Mouse (Mus musculus): ENCODE results near the gene Micu1. TPM values are rescaled to one million over a fixed set of nuclear protein-coding genes. Genes with fewer than 3 reads are reported as not detected.

Micu1 gene
- polyA plus RNA-seq, 1 experiment from 2014 or later, result 40.1 TPM

- Histone ChIP-seq H3K4me3 (ENCODE audit: low read length) (no peak overlapping the region), H3K9ac (ENCODE audit: low read length) (no peak overlapping the region), H3K27ac (ENCODE audit: low read length) (no peak overlapping the region), H3K27me3 (ENCODE audit: control insufficient read depth, insufficient read depth, low read length) (no peaks in the 10 kb centered on the region), H3K4me1 (ENCODE audit: control insufficient read depth, insufficient read depth, low read length) (peaks cover 10% of the 10 kb centered on the region), H3K4me2 (ENCODE audit: low read depth, low read length) (no peak overlapping the region), H3K36me3 (ENCODE audit: control insufficient read depth, insufficient read depth) (no peaks in the 10 kb centered on the region), H3K9me3 (replicated peaks; ENCODE audit: control insufficient read depth, low read length) (no peaks in the 10 kb centered on the region)
- ATAC-seq (replicated peaks; ENCODE audit: extremely low read depth, insufficient read depth, low FRiP score), result no peak
- WGBS, result 89% methylated on average over 10 of the region's 10 CpGs
Measured at GRCm38 (mm10) chr10:59884327-59885173, 182.3 kb downstream of the Micu1 start.

GRCm38 (mm10) chr10:59885174-59886080 lies 183.2 kb downstream of the Micu1 start:
- H3K27ac ChIP-seq (ENCODE audit: low read length), result no peak overlapping the region
- H3K4me1 ChIP-seq (ENCODE audit: control insufficient read depth, insufficient read depth, low read length), result peaks cover 8% of the 10 kb centered on the region
- no peaks in the 10 kb centered on the region for H3K9me3 ChIP-seq (replicated peaks; ENCODE audit: control insufficient read depth, low read length)
- no peak for ATAC-seq (replicated peaks; ENCODE audit: extremely low read depth, insufficient read depth, low FRiP score)
- H3K36me3 ChIP-seq (ENCODE audit: control insufficient read depth, insufficient read depth), result no peaks in the 10 kb centered on the region
- H3K4me3 ChIP-seq (ENCODE audit: low read length), result no peak overlapping the region
- WGBS, result 82% methylated on average over 14 of the region's 14 CpGs
- no peak overlapping the region for H3K4me2 ChIP-seq (ENCODE audit: low read depth, low read length)
- H3K9ac ChIP-seq (ENCODE audit: low read length), result no peak overlapping the region
- H3K27me3 ChIP-seq (ENCODE audit: control insufficient read depth, insufficient read depth, low read length), result no peaks in the 10 kb centered on the region

- no peak overlapping the region for H3K9ac ChIP-seq (ENCODE audit: low read length)
- no peak for ATAC-seq (replicated peaks; ENCODE audit: extremely low read depth, insufficient read depth, low FRiP score)
- H3K4me2 ChIP-seq (ENCODE audit: low read depth, low read length), result no peak overlapping the region
- H3K36me3 ChIP-seq (ENCODE audit: control insufficient read depth, insufficient read depth), result no peaks in the 10 kb centered on the region; the same call in 1 of the 2 replicates
- WGBS, result 100% methylated on average over 1 of the region's 1 CpGs
- peaks cover 1% of the 10 kb centered on the region for H3K4me1 ChIP-seq (ENCODE audit: control insufficient read depth, insufficient read depth, low read length)
- no peaks in the 10 kb centered on the region for H3K9me3 ChIP-seq (replicated peaks; ENCODE audit: control insufficient read depth, low read length)
- H3K4me3 ChIP-seq (ENCODE audit: low read length), result no peak overlapping the region
- no peaks in the 10 kb centered on the region for H3K27me3 ChIP-seq (ENCODE audit: control insufficient read depth, insufficient read depth, low read length)
- no peak overlapping the region for H3K27ac ChIP-seq (ENCODE audit: low read length)
Measured at GRCm38 (mm10) chr10:59886081-59886466, 183.8 kb downstream of the Micu1 start.

GRCm38 (mm10) chr10:59887432-59887831 lies 185.2 kb downstream of the Micu1 start:
- H3K9me3 ChIP-seq (replicated peaks; ENCODE audit: control insufficient read depth, low read length), result no peaks in the 10 kb centered on the region
- H3K27me3 ChIP-seq (ENCODE audit: control insufficient read depth, insufficient read depth, low read length), result no peaks in the 10 kb centered on the region
- no peak overlapping the region for H3K4me3 ChIP-seq (ENCODE audit: low read length)
- no peak overlapping the region for H3K4me2 ChIP-seq (ENCODE audit: low read depth, low read length)
- 87% methylated on average over 5 of the region's 5 CpGs for WGBS
- H3K4me1 ChIP-seq (ENCODE audit: control insufficient read depth, insufficient read depth, low read length), result no peaks in the 10 kb centered on the region; the same call in 1 of the 2 replicates
- no peak for ATAC-seq (replicated peaks; ENCODE audit: extremely low read depth, insufficient read depth, low FRiP score)
- H3K27ac ChIP-seq (ENCODE audit: low read length), result no peak overlapping the region
- peaks cover 2% of the 10 kb centered on the region; the same call in 1 of the 2 replicates for H3K36me3 ChIP-seq (ENCODE audit: control insufficient read depth, insufficient read depth)
- no peak overlapping the region for H3K9ac ChIP-seq (ENCODE audit: low read length)

- 85% methylated on average over 7 of the region's 7 CpGs for WGBS
- Histone ChIP-seq H3K9ac (ENCODE audit: low read length) (no peak overlapping the region), H3K4me3 (ENCODE audit: low read length) (no peak overlapping the region), H3K4me2 (ENCODE audit: low read depth, low read length) (no peak overlapping the region), H3K9me3 (replicated peaks; ENCODE audit: control insufficient read depth, low read length) (no peaks in the 10 kb centered on the region), H3K27ac (ENCODE audit: low read length) (no peak overlapping the region), H3K27me3 (ENCODE audit: control insufficient read depth, insufficient read depth, low read length) (no peaks in the 10 kb centered on the region), H3K4me1 (ENCODE audit: control insufficient read depth, insufficient read depth, low read length) (no peaks in the 10 kb centered on the region; the same call in 1 of the 2 replicates), H3K36me3 (ENCODE audit: control insufficient read depth, insufficient read depth) (peaks cover 10% of the 10 kb centered on the region)
- no peak for ATAC-seq (replicated peaks; ENCODE audit: extremely low read depth, insufficient read depth, low FRiP score)
Measured at GRCm38 (mm10) chr10:59889339-59889738, 187.1 kb downstream of the Micu1 start.

GRCm38 (mm10) chr10:59889953-59890751 lies 187.9 kb downstream of the Micu1 start:
- ATAC-seq (replicated peaks; ENCODE audit: extremely low read depth, insufficient read depth, low FRiP score), result no peak
- WGBS, result 78% methylated on average over 14 of the region's 15 CpGs
- Histone ChIP-seq H3K4me3 (ENCODE audit: low read length) (no peak overlapping the region), H3K36me3 (ENCODE audit: control insufficient read depth, insufficient read depth) (peaks cover 13% of the 10 kb centered on the region), H3K27ac (ENCODE audit: low read length) (no peak overlapping the region), H3K4me2 (ENCODE audit: low read depth, low read length) (no peak overlapping the region), H3K9me3 (replicated peaks; ENCODE audit: control insufficient read depth, low read length) (no peaks in the 10 kb centered on the region), H3K9ac (ENCODE audit: low read length) (no peak overlapping the region), H3K4me1 (ENCODE audit: control insufficient read depth, insufficient read depth, low read length) (peaks cover 4% of the 10 kb centered on the region), H3K27me3 (ENCODE audit: control insufficient read depth, insufficient read depth, low read length) (no peaks in the 10 kb centered on the region)

GRCm38 (mm10) chr10:59892977-59893376 lies 190.7 kb downstream of the Micu1 start:
- no peak for ATAC-seq (replicated peaks; ENCODE audit: extremely low read depth, insufficient read depth, low FRiP score)
- H3K4me2 ChIP-seq (ENCODE audit: low read depth, low read length), result no peak overlapping the region
- no peak overlapping the region for H3K4me3 ChIP-seq (ENCODE audit: low read length)
- no peaks in the 10 kb centered on the region for H3K27me3 ChIP-seq (ENCODE audit: control insufficient read depth, insufficient read depth, low read length)
- H3K36me3 ChIP-seq (ENCODE audit: control insufficient read depth, insufficient read depth), result peaks cover 30% of the 10 kb centered on the region
- H3K9me3 ChIP-seq (replicated peaks; ENCODE audit: control insufficient read depth, low read length), result no peaks in the 10 kb centered on the region
- H3K27ac ChIP-seq (ENCODE audit: low read length), result no peak overlapping the region
- peaks cover 15% of the 10 kb centered on the region for H3K4me1 ChIP-seq (ENCODE audit: control insufficient read depth, insufficient read depth, low read length)
- H3K9ac ChIP-seq (ENCODE audit: low read length), result no peak overlapping the region
- WGBS, result 50% methylated on average over 6 of the region's 6 CpGs

- H3K27ac ChIP-seq (ENCODE audit: low read length), result no peak overlapping the region
- 80% methylated on average over 25 of the region's 25 CpGs for WGBS
- H3K4me3 ChIP-seq (ENCODE audit: low read length), result no peak overlapping the region
- ATAC-seq (replicated peaks; ENCODE audit: extremely low read depth, insufficient read depth, low FRiP score), result no peak; the same call in 1 of the 2 replicates
- H3K9me3 ChIP-seq (replicated peaks; ENCODE audit: control insufficient read depth, low read length), result no peaks in the 10 kb centered on the region
- H3K27me3 ChIP-seq (ENCODE audit: control insufficient read depth, insufficient read depth, low read length), result no peaks in the 10 kb centered on the region
- H3K4me2 ChIP-seq (ENCODE audit: low read depth, low read length), result no peak overlapping the region
- H3K36me3 ChIP-seq (ENCODE audit: control insufficient read depth, insufficient read depth), result peaks cover 30% of the 10 kb centered on the region
- no peak overlapping the region for H3K9ac ChIP-seq (ENCODE audit: low read length)
- H3K4me1 ChIP-seq (ENCODE audit: control insufficient read depth, insufficient read depth, low read length), result peaks cover 28% of the 10 kb centered on the region
Measured at GRCm38 (mm10) chr10:59894251-59895160, 192.2 kb downstream of the Micu1 start.

All from heart, embryonic 16.5 days (tissue).